Mouse (Mus musculus): Measurements from ENCODE around the gene Hc. TPM values are rescaled to one million over a fixed set of nuclear protein-coding genes. Genes with fewer than 3 reads are reported as not detected.

The Hc gene
- total and polyA plus RNA-seq, 3 experiments: 0.74 to 1.2 (median 0.91) TPM

- no peak for TF ChIP-seq NELFE (IDR thresholded peaks at IDR 0.05; ENCODE audit: low read depth, low read length)
These were observed 341 bp downstream of the Hc start (continued) for GRCm38 (mm10) chr2:35060897-35061296.

GRCm38 (mm10) chr2:35060256-35060655 is 982 bp downstream of the Hc start:
- in situ Hi-C loops (cut with MboI; ENCODE audit: low pct_ligation_motif_present, low pct_unique_long_range_greater_than_20kb, low sequenced_read_pairs) (no loop called here), dilution Hi-C loops (cut with MboI; ENCODE audit: extremely low pct_ligation_motif_present, extremely low pct_unique_long_range_greater_than_20kb, low sequenced_read_pairs) (no loop called here)
- TF ChIP-seq ELF1 (IDR thresholded peaks at IDR 0.05; ENCODE audit: low read depth, low read length) (no peak), USF2 (conservative IDR thresholded peaks at IDR 0.05; ENCODE audit: low read depth, low read length) (no peak), ETS1 (conservative IDR thresholded peaks at IDR 0.05; ENCODE audit: low read depth, low read length) (no peak), MAZ (IDR thresholded peaks at IDR 0.05; ENCODE audit: low read depth, low read length) (no peak), BHLHE40 (IDR thresholded peaks at IDR 0.05; ENCODE audit: low read depth, low read length) (no peak), SIN3A (IDR thresholded peaks at IDR 0.05; ENCODE audit: low read length) (no peak), POLR2A (IDR thresholded peaks at IDR 0.05; ENCODE audit: low read depth, low read length) (no peak), E2F4 (IDR thresholded peaks at IDR 0.05; ENCODE audit: insufficient replicate concordance, low read depth, low read length) (no peak), MXI1 (IDR thresholded peaks at IDR 0.05; ENCODE audit: low read depth, low read length) (no peak), MYC (IDR thresholded peaks at IDR 0.05; ENCODE audit: low read depth, low read length) (no peak), TBP (conservative IDR thresholded peaks at IDR 0.05; ENCODE audit: low read depth, low read length) (no peak), KAT2A (IDR thresholded peaks at IDR 0.05; ENCODE audit: insufficient replicate concordance, low read length) (no peak), IRF4 (IDR thresholded peaks at IDR 0.05; ENCODE audit: low read depth, low read length) (no peak), RCOR1 (conservative IDR thresholded peaks at IDR 0.05; ENCODE audit: low read depth, low read length) (no peak), ZMIZ1 (IDR thresholded peaks at IDR 0.05; ENCODE audit: low read depth, low read length) (no peak), CHD2 (IDR thresholded peaks at IDR 0.05; ENCODE audit: low read length) (no peak)
- Histone ChIP-seq H3K9me3 (replicated peaks; ENCODE audit: low read length) (no peaks in the 10 kb centered on the region), H3K79me2 (replicated peaks; ENCODE audit: control insufficient read depth, extremely low read depth, insufficient read depth, poor library complexity, severe bottlenecking) (no peaks in the 10 kb centered on the region), H3K27me3 (replicated peaks) (no peaks in the 10 kb centered on the region), H3K4me2 (ENCODE audit: insufficient read depth, low read depth, poor library complexity, severe bottlenecking) (no peak overlapping the region), H3K4me3 (replicated peaks in 1 of 3; ENCODE audit: low read depth in 2 of 3, low read length in 2 of 3, poor library complexity in 1 of 3) (no peak overlapping the region), H3K4me1 (ENCODE audit: control insufficient read depth in 1 of 2, insufficient read depth in 2 of 2) (peaks cover 10 to 37% of the 10 kb centered on the region in 2 experiments; a peak in 3 of 4 replicates), H3K36me3 (replicated peaks in 1 of 2; ENCODE audit: control insufficient read depth in 1 of 2, insufficient read depth in 1 of 2, low read length in 1 of 2) (no peaks in the 10 kb centered on the region), H3K27ac (ENCODE audit: insufficient read depth, low read depth) (no peak overlapping the region), H3K9ac (ENCODE audit: insufficient read depth, low read depth) (no peak overlapping the region)
- no peak for DNase-seq (ENCODE audit: extremely low read depth)

GRCm38 (mm10) chr2:35058325-35058724 is 2.9 kb downstream of the Hc start:
- Histone ChIP-seq H3K4me2 (ENCODE audit: insufficient read depth, low read depth, poor library complexity, severe bottlenecking) (no peak overlapping the region), H3K27ac (ENCODE audit: insufficient read depth, low read depth) (no peak overlapping the region), H3K36me3 (replicated peaks in 1 of 2; ENCODE audit: control insufficient read depth in 1 of 2, insufficient read depth in 1 of 2, low read length in 1 of 2) (no peaks in the 10 kb centered on the region), H3K9ac (ENCODE audit: insufficient read depth, low read depth) (no peak overlapping the region), H3K4me3 (replicated peaks in 1 of 3; ENCODE audit: low read depth in 2 of 3, low read length in 2 of 3, poor library complexity in 1 of 3) (no peak overlapping the region), H3K27me3 (replicated peaks) (no peaks in the 10 kb centered on the region), H3K4me1 (ENCODE audit: control insufficient read depth in 1 of 2, insufficient read depth in 2 of 2) (peaks cover 7 to 26% of the 10 kb centered on the region in 2 experiments; a peak in 3 of 4 replicates), H3K9me3 (replicated peaks; ENCODE audit: low read length) (no peaks in the 10 kb centered on the region), H3K79me2 (replicated peaks; ENCODE audit: control insufficient read depth, extremely low read depth, insufficient read depth, poor library complexity, severe bottlenecking) (no peaks in the 10 kb centered on the region)
- TF ChIP-seq MAFK (IDR thresholded peaks at IDR 0.05; ENCODE audit: insufficient replicate concordance, low read length): no peak
- TF ChIP-seq ETS1 (conservative IDR thresholded peaks at IDR 0.05; ENCODE audit: low read depth, low read length): no peak
- TF ChIP-seq POLR2AphosphoS2 (IDR thresholded peaks at IDR 0.05; ENCODE audit: low read depth, low read length): no peak
- dilution Hi-C loops (cut with MboI; ENCODE audit: extremely low pct_ligation_motif_present, extremely low pct_unique_long_range_greater_than_20kb, low sequenced_read_pairs): no loop called here
- no peak for DNase-seq (ENCODE audit: extremely low read depth)
- in situ Hi-C loops (cut with MboI; ENCODE audit: low pct_ligation_motif_present, low pct_unique_long_range_greater_than_20kb, low sequenced_read_pairs): no loop called here
